Mouse (Mus musculus) megakaryocyte-erythroid progenitor cell, adult 5 weeks (primary cell): Measurements from ENCODE around the gene Olfr549. TPM values are rescaled to one million over a fixed set of nuclear protein-coding genes. Genes with fewer than 3 reads are reported as not detected.

Experiments used
- polyA plus RNA-seq: library from polyadenylated mRNA; stranded (reverse); fragments of >175 nt; gene quantifications from 2 replicates; pipeline ENCODE4 v1.2.3, GENCODE M21; 2012

Olfr549 gene
- polyA plus RNA-seq, result not detected in 2 replicates

DNA sequence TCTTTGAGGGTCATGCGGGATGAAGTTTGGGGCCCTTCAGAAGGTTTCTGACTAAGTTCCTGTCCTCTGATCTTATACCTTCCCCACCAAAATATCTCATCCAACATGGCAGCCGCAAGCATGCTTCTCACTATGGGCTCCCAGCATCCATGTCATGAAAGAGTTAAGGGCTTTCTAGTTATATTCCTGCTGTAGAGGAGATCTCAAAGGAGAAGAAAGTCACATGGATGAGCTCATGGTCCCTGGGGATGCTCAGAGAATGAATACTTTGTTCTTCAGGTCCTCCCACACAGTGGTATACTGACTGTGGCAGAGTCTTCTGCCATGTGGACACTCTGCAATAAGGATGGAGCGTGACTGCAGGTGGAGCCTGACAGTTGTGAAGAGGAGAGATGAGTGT is at the start of gene Olfr549:
Gene Olfr549 (plus strand): TSS at position 301 of the 400 bp plus-strand sequence.

DNA sequence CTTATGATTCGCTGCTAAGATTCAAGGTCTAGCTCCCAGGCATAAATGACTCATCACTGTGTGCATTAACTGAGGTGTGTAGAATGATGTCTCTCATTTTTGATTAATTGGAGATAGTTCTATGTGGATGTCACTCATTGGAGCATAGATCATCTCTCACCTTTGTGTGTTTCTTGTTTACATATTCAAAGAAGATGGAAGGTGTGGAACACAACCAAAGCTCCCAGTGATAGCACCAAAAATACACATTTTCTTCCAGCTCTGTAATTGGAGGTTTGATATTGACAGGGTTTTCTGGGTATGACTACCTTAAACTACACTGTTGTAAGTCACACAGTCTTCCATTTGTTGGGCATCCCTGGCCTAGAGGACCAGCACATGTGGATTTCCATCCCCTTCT is 15.2 kb upstream of the Olfr549 start, which contains the start of gene Olfr547:
Gene Olfr547 (plus strand): TSS at position 301 of the 400 bp plus-strand sequence.

DNA sequence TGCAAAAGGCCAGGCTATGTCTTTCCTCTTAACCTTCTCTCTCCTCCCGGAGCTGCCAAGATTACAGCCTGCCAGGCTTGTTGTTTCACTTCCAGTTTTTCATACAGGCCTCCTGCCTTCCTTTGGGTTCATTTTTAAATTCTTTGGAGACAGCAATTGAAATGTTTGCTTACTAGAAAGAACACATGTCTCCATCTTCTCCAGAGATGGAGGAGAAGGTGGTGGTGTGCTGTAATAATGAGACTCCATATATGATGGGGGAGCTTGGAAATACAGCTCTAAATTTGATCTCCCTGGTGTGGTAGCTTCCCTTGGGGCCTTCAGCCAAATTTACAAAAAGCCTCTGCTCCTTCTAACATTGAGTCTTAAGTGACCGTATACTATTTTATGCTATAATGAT is 9.1 kb upstream of the Olfr549 start, which contains the start of gene Olfr548-ps1:
Gene Olfr548-ps1 (plus strand): TSS at position 301 of the 400 bp plus-strand sequence.

DNA sequence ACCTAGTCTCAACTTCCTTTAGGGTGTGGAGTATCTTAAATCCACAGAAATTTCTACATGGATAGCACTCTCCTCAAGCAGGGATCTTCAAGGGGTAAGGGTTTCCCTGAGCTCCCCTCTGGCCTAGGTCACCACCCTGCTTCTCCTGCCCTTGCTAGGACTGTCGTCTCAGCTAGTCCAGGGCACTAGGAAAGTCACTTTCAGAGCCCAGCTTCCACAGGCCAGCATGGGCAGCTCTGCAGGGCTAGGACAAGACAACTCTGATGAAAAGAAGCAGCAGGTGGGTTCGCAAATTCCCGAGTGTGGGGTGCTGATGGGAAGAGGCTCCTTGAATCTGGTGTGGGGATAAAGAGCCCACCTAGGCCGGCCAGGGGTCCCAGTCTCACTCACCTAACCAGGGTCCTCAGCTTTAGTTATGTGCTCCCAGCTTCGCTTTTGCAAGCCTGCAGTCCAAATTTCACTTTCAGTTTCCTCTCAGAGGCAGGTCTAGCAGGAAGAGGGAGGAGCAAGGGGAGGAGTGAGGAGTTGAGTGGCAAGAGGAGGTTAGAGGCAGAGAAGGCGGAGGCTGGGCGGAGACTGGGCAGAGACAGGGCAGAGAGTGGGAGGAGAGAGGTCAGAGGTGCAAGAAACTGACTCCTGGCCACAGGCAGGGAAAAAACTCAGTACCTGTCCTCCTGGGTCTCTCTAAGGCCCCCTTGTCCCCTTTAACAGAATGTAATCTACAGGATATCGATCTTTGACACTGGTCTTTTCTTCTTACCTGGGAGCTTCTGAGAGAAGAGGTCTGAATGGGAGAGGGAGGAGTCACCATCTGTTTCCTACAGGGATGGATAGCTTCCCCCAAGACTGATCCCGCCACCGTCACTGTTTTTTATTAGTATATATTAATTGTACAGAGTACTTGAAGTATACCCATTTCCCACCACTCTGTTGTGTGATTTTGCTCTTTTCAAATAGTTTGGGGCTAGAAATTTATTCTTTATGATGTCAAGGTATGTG is 15.6 kb downstream of the Olfr549 start, which contains the start of gene Trim21:
Gene Trim21 (minus strand): TSS at position 488 of the 999 bp plus-strand sequence.

DNA sequence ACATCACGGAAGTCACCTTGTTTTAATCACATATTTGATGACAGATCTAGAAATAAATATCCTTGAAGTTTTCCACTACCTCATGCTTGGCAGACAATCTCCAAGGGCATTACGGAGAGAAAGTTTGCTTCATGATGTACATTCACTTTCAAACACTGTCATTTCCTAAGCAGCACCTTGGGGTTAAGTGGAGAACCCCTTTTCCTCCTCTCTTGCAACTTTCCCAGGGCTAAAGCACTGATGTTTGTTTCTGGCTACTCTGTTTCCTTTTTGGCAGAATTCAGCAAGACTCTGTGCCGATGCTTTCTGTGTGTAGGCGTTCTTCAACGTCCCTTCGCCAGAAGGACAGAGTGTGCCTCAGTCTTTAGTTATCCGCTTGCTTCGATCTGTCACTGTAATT is 21.5 kb downstream of the Olfr549 start, which contains the start of gene Olfr550:
Gene Olfr550 (plus strand): TSS at position 301 of the 400 bp plus-strand sequence.

DNA sequence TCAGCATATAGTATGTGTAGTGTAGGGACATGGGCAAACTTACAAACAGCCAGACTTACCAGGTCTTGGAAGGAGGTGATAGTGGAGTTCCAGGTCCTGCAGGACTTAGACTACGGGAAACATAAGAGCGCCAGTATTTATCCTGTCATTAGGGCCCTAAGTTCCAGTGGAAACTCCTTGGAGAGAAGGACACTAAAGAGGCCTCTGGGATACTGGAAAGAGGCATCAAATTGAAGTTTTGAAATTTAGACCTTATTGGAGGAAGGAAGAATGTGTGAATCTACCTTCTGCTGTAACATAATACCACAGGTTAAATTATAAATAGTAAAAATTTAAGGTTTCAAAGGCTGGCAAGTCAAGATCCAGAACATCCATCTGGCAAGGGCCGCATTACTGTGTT is 42.1 kb downstream of the Olfr549 start, which contains the start of gene Olfr551:
Gene Olfr551 (minus strand): TSS at position 101 of the 400 bp plus-strand sequence.

DNA sequence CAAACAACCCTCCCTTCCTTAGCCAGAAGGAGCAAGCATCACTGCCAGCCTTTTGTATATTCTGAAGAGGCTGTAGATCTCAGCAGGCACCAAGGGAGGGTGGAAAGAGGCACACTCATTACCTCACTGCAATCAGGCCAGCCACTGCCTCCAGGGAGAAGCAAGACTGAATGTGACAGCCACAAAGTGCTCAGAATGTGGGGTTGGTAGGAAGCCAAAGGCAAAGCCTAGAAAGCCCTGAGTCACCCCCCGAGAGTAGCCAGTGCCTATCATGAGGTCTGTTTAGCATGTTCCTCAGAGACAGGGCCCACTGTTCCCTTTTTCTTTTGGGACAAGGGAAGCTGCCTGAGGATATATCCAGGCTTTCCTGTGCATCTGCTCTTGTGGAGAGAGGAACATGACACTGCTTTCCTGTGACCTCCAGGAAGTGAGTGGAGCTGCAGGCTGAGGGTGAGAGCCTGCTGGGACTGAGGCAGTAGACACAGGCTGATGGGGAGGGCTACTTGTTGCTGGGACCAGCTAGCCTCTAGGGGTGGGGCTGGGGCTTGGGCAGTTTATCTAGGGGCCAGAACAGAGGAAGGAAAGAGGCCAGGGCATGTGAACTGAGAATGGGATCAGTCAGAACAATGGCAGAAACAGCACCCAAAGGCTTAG is 47.8 kb downstream of the Olfr549 start, which contains the start of gene Olfr552:
Gene Olfr552 (plus strand): TSS at position 393 of the 654 bp plus-strand sequence.

Other genes starting within 250 kb of the Olfr549 start
- gene Rrm1, start 108.2 kb upstream of the Olfr549 start, polyA plus RNA-seq, result 32.2 and 50.2 TPM in 2 replicates
- gene Olfr543, start 68.2 kb upstream of the Olfr549 start, polyA plus RNA-seq, result not detected in 2 replicates
- gene Olfr544, start 61.6 kb upstream of the Olfr549 start, polyA plus RNA-seq, result not detected in 2 replicates
- gene Olfr545, start 50.3 kb upstream of the Olfr549 start, polyA plus RNA-seq, result not detected in 2 replicates
- gene Olfr547, start 15.1 kb upstream of the Olfr549 start, polyA plus RNA-seq, result not detected in 2 replicates
- not detected in 2 replicates for gene Olfr548-ps1, start 9.0 kb upstream of the Olfr549 start, polyA plus RNA-seq
- gene Trim21, start 15.6 kb downstream of the Olfr549 start, polyA plus RNA-seq, result 6.4 and 9.6 TPM in 2 replicates
- gene Olfr550, start 21.6 kb downstream of the Olfr549 start, polyA plus RNA-seq, result not detected in 2 replicates
- 0.04 TPM in 1 of 2 replicates, not detected in the other for gene Olfr551, start 42.0 kb downstream of the Olfr549 start, polyA plus RNA-seq
- gene Olfr552, start 47.9 kb downstream of the Olfr549 start, polyA plus RNA-seq, result not detected in 2 replicates
- gene Olfr553, start 68.3 kb downstream of the Olfr549 start, polyA plus RNA-seq, result not detected in 2 replicates
- not detected in 2 replicates for gene Olfr554, start 88.6 kb downstream of the Olfr549 start, polyA plus RNA-seq
- gene Olfr555, start 109.0 kb downstream of the Olfr549 start, polyA plus RNA-seq, result not detected in 2 replicates
- gene Olfr556, start 115.0 kb downstream of the Olfr549 start, polyA plus RNA-seq, result not detected in 2 replicates
- 1.6 and 1.8 TPM in 2 replicates for gene Trim68, start 137.5 kb downstream of the Olfr549 start, polyA plus RNA-seq
- not detected in 2 replicates for gene Olfr557, start 146.0 kb downstream of the Olfr549 start, polyA plus RNA-seq
- not detected in 2 replicates for gene Olfr558, start 152.3 kb downstream of the Olfr549 start, polyA plus RNA-seq
- gene Olfr33, start 169.2 kb downstream of the Olfr549 start, polyA plus RNA-seq, result not detected in 2 replicates
- not detected in 2 replicates for gene Olfr559, start 177.6 kb downstream of the Olfr549 start, polyA plus RNA-seq
- gene Olfr560, start 209.5 kb downstream of the Olfr549 start, polyA plus RNA-seq, result not detected in 2 replicates
- 0.01 and 0.03 TPM in 2 replicates for gene Olfr78, start 209.6 kb downstream of the Olfr549 start, polyA plus RNA-seq
- gene Olfr561, start 221.4 kb downstream of the Olfr549 start, polyA plus RNA-seq, result not detected in 2 replicates